Mouse (Mus musculus): ENCODE results near the gene Wdr76. TPM values are rescaled to one million over a fixed set of nuclear protein-coding genes. Genes with fewer than 3 reads are reported as not detected.
"Not testable (repeated sequence)": the region's sequence is repeated elsewhere in the genome, so short reads cannot be mapped to it uniquely, and the experiment has no call there.

Wdr76 gene
- 1 to 10 TPM; 3.2 to 5.5 TPM for total RNA-seq (2021)
- long read RNA-seq, experiment 1 = 0 reads
- long read RNA-seq, experiment 2 = 0 reads

DNA sequence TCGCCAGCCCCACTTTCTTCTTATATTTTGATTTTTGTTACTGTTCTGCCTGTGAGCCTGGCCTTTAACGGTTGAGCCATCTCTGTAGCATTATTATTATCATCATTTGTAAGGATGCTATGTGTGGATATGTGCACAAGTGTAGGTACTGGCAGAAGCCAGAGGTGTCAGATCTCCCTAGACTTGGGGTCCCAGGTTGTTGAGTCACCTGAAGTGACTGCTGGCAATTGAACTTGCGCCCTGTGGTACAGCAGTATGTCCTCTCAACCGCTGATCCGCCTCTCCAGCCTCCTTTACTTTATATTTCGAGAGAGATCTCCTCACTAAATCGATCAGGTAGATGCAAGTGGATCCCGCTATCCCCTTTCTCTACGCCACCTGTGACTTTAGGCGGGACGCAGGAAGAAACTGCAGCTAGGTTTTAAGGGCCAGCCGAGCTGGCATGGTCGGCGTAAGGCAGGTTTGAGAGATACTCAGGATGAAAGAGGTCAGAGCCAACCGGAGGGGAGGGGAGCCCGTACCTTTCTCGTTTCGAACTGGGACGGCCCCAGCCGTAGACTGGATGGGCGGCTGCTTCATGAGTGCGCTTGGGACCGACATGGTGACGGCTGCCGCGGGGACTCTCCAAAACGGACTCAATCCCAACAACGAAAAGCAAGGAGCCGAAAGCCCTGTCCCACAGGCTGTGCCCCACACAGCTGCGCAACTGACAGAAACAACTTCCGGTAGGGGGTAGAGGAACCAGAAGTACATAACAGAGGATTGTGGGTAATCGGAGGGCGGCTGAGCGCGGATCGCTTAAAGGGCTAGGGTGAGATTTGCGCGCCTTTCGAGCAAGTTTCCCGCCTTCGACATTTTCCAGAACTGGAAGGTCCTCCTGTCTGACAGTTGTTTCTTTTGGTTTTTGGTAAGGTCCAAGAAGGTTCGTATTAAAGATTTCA, at the start of gene Wdr76, which contains the start of gene Mfap1a:
Gene Wdr76, plus strand, starts transcription at position 782 of the 941 bp plus-strand sequence.
Gene Mfap1a, minus strand, starts transcription at position 724 of the 941 bp plus-strand sequence.
- intact Hi-C loops (cut with DNase I) = not testable (repeated sequence)

GRCm38 (mm10) chr2:121460071-121460470, 46.5 kb upstream of the Wdr76 start:
- DNase-seq = no peak
- intact Hi-C loops (cut with DNase I) = no loop called here

More for the DNA sequence above, at the start of gene Wdr76, which contains the start of gene Mfap1a:
- DNase-seq = peak; percentile 77 to 80

GRCm38 (mm10) chr2:121468982-121469381, 37.5 kb upstream of the Wdr76 start:
- intact Hi-C loops (cut with DNase I); DNase-seq: not testable (repeated sequence)

- DNase-seq; intact Hi-C loops (cut with DNase I): not testable (repeated sequence)
Measured at GRCm38 (mm10) chr2:121472783-121473182, 33.7 kb upstream of the Wdr76 start.

DNA sequence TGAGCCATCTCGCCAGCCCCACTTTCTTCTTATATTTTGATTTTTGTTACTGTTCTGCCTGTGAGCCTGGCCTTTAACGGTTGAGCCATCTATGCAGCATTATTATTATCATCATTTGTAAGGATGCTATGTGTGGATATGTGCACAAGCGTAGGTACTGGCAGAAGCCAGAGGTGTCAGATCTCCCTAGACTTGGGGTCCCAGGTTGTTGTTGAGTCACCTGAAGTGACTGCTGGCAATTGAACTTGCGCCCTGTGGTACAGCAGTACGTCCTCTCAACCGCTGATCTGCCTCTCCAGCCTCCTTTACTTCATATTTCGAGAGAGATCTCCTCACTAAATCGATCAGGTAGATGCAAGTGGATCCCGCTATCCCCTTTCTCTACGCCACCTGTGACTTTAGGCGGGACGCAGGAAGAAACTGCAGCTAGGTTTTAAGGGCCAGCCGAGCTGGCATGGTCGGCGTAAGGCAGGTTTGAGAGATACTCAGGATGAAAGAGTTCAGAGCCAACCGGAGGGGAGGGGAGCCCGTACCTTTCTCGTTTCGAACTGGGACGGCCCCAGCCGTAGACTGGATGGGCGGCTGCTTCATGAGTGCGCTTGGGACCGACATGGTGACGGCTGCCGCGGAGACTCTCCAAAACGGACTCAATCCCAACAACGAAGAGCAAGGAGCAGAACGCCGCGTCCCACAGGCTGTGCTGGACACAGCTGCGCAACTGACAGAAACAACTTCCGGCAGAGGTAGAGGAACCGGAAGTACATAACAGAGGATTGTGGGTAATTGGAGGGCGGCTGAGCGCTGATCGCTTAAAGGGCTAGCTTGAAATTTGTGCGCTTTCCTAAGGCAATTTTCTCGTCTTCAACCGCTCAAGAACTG, 33.0 kb upstream of the Wdr76 start, which contains the start of gene Mfap1b:
Gene Mfap1b, minus strand, starts transcription at position 767 of the 879 bp plus-strand sequence.
- intact Hi-C loops (cut with DNase I) = loop anchor here (1.0 kb wide), 1 partner anchor 25 kb away; no protein-coding TSS in a partner anchor
- peak; percentile 70 to 80 for DNase-seq

DNA sequence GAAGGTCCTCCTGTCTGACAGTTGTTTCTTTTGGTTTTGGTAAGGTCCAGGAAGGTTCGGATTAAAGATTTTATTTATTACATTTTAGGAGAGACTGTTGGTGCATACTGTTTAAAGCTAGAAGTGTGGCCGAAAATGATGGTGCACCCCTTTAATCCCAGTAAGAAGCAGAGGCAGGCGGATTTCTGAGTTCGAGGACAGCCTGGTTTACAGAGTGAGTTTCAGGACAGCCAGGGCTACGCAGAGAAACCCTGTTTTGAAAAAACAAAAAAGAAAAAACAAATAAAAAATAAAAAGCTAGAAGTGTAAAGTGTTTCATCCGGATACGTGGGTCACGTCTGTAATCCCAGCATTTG, 32.4 kb upstream of the Wdr76 start:
- no peak for DNase-seq

DNA sequence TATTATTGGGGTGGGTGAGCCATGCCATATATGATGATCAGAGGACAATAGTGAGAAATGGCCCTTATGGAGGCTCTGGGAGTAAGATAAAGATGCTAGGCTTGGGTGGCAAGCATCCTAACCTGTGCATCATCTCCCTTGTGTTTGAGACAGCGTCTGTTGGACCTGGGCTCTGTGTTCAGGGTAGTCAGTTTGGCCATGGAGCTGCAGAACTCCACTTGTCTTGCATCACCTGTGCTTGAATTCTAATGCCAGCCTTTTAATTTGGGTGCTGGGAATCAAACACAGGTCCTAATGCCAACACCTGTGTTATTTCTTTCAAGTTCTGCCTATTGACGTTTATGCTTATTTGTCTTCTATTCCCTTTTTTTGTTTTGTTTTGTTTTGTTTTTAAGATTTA, 31.2 kb upstream of the Wdr76 start:
- DNase-seq; intact Hi-C loops (cut with DNase I): not testable (repeated sequence)

More for the DNA sequence above, 32.4 kb upstream of the Wdr76 start:
- intact Hi-C loops (cut with DNase I) = loop anchor here (1.0 kb wide), 1 partner anchor 26 kb away; no protein-coding TSS in a partner anchor

DNA sequence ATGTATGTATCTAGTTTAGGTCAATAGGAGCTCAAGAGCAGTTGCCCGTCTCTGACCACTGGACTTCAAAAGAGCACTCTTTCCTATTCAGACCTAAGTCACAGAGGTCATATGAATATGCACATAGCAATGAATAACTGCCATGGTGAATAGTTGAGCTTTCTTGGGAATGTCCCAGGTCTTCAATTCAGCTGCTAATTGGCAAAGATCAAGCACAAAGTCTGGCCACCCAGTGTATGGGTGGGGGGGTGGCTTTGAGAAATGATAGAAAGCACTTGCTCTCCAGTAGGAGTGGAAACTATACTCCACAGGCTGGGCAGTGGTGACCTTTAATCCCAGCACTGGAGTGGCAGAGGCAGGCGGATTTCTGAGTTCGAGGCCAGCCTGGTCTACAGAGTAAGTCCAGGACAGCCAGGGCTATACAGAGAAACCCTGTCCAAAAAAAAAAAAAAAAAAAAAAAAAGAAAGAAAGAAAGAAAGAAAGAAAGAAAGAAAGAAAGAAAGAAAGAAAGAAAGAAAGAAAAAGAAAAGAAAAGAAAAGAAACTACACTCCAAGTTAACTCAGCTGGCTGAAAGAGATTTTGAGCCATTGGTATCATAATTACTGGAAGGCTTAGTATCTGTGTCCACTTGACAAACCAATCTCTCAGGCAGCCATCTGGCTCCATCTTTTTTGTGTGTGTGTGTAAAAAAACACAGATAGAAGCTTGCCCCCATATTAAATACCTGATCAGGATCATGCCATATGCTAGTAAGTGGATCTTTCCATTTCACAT, 28.8 kb upstream of the Wdr76 start:
- no peak for DNase-seq
- intact Hi-C loops (cut with DNase I) = no loop called here

DNA sequence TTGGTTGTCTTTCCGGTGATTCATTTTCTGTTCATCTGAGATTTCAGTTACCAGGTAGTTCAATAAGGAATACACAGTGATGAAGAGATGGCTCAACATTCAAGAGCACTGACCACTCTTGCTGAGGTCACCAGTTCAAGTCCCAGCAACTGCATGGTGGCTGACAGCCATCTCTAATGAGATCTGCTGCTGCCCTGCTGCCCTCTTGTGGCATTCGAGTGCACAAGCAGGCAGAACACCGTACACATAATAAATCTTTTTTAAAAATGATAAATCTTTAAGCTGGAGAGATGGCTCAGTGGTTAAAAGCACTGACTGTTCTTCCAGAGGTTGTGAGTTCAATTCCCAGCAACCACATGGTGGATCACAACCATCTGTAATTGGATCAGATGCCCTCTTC, 26.0 kb upstream of the Wdr76 start:
- DNase-seq = peak in 1 of 2 experiments; percentile 23
- intact Hi-C loops (cut with DNase I) = no loop called here

- intact Hi-C loops (cut with DNase I); DNase-seq: not testable (repeated sequence)
Measured at GRCm38 (mm10) chr2:121480916-121481315, 25.6 kb upstream of the Wdr76 start.

- intact Hi-C loops (cut with DNase I) = no loop called here
- no peak for DNase-seq
Measured at GRCm38 (mm10) chr2:121483576-121483975, 22.9 kb upstream of the Wdr76 start.

- intact Hi-C loops (cut with DNase I); DNase-seq: not testable (repeated sequence)
Measured at GRCm38 (mm10) chr2:121484403-121484802, 22.1 kb upstream of the Wdr76 start.

DNA sequence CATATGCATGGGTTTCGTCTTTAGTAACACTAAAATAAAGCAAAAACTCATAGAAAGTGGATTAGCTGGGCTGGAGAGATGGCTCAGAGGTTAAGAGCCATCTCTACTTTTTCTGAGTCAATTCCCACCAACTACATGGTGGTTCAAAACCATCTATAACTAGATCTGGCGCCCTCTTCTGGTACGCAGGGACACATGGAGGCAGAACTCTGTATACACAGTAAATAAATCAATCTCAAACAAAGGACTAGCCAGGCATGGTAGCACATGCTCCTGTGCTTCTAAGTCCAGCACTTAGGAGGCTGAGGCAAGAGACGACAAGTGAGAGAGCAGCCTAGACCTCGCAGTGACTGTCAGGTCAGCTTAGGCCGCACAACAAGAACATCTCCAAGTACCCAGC, 5.0 kb upstream of the Wdr76 start:
- intact Hi-C loops (cut with DNase I); DNase-seq: not testable (repeated sequence)

GRCm38 (mm10) chr2:121507173-121507950, 839 bp downstream of the Wdr76 start:
- intact Hi-C loops (cut with DNase I) = no loop called here
- DNase-seq = no peak

GRCm38 (mm10) chr2:121507951-121508330, 1.4 kb downstream of the Wdr76 start:
- no peak for DNase-seq
- intact Hi-C loops (cut with DNase I) = no loop called here

GRCm38 (mm10) chr2:121509584-121509983, 3.1 kb downstream of the Wdr76 start:
- intact Hi-C loops (cut with DNase I) = no loop called here
- peak; percentile 70 to 76 for DNase-seq

GRCm38 (mm10) chr2:121511401-121511800, 4.9 kb downstream of the Wdr76 start:
- no peak for DNase-seq
- intact Hi-C loops (cut with DNase I) = no loop called here

- intact Hi-C loops (cut with DNase I); DNase-seq: not testable (repeated sequence)
Measured at GRCm38 (mm10) chr2:121512991-121513765, 6.7 kb downstream of the Wdr76 start.
